Mouse (Mus musculus) G1E (cell line): Measurements from ENCODE around the gene Cct5. TPM values are rescaled to one million over a fixed set of nuclear protein-coding genes. Genes with fewer than 3 reads are reported as not detected.

Experiments
- ATAC-seq: 2 replicates; pipeline ENCODE4 v1.8.0; 2016; ENCODE audit warnings: mild to moderate bottlenecking; ENCODE audit not compliant: insufficient number of reproducible peaks, poor library complexity, low FRiP score, severe bottlenecking; ENCODE audit errors: extremely low read depth
- DNase-seq: peaks from one replicate; pipeline ENCODE4 v3.0.0; 2012; ENCODE audit warnings: low spot score
- H3K27me3 ChIP-seq: 2 replicates; pipeline ENCODE4 v1.6.1; 2012; ENCODE audit warnings: mild to moderate bottlenecking, low read length, inconsistent platforms; ENCODE audit not compliant: insufficient read depth
- H3K36me3 ChIP-seq: replicated peaks from 2 replicates; pipeline ENCODE3; 2012; ENCODE audit warnings: mild to moderate bottlenecking, inconsistent platforms
- H3K4me1 ChIP-seq: 2 replicates; pipeline ENCODE4 v1.6.1; 2012; ENCODE audit warnings: low read depth, low read length, inconsistent platforms, mixed read lengths; ENCODE audit not compliant: insufficient read depth
- H3K4me3 ChIP-seq: 2 replicates; pipeline ENCODE4 v1.5.1; 2012; ENCODE audit warnings: low read depth, mild to moderate bottlenecking, inconsistent platforms, low read length, moderate library complexity, mixed read lengths
- H3K9me3 ChIP-seq: replicated peaks from 2 replicates; pipeline ENCODE4 v1.6.1; 2012; ENCODE audit warnings: inconsistent platforms
- CTCF ChIP-seq: IDR thresholded peaks from 2 replicates; pipeline ENCODE4 v1.5.1; 2012; ENCODE audit warnings: low read depth, low read length, inconsistent platforms, mixed read lengths
- GATA1 ChIP-seq: IDR thresholded peaks from 2 replicates; pipeline ENCODE4 v1.6.1; 2012; ENCODE audit warnings: borderline replicate concordance, low read length, inconsistent platforms, mixed read lengths
- GATA2 ChIP-seq: IDR thresholded peaks from 2 replicates; pipeline ENCODE4 v1.6.1; 2012; ENCODE audit warnings: low read depth, low read length, inconsistent platforms, borderline replicate concordance
- POLR2AphosphoS5 ChIP-seq: IDR thresholded peaks from 2 replicates; pipeline ENCODE4 v1.6.1; 2012; ENCODE audit warnings: low read depth, low read length, inconsistent platforms; ENCODE audit not compliant: insufficient replicate concordance
- TAL1 ChIP-seq: conservative IDR thresholded peaks from 2 replicates; pipeline ENCODE4 v1.6.1; 2012; ENCODE audit warnings: low read depth, low read length, inconsistent platforms, mixed read lengths
- polyA plus RNA-seq: library from polyadenylated mRNA; stranded (reverse); fragments of >175 nt; gene quantifications from 2 replicates; pipeline ENCODE4 v1.2.3, GENCODE M21; 2012
- total RNA-seq, 2 experiments: library from RNA; stranded (forward) in 1 of 2; stranded (reverse) in 1 of 2; fragments of 200-1000 nt in 1 of 2; fragments of >200 nt in 1 of 2; fragmentation: Nextera tagmentation in 1 of 2; gene quantifications; 2 replicates each; pipeline ENCODE4 v1.2.3; 2014 to 2017

The Cct5 gene
- total and polyA plus RNA-seq, 3 experiments: 44.6 to 548 (median 497) TPM

GRCm38 (mm10) chr15:31570959-31571358 is 30.6 kb downstream of the Cct5 start:
- H3K27me3 ChIP-seq: peaks cover 18% of the 10 kb centered on the region
- 0 out of 2 replicates have a peak, but pooled peaks cover 5% of the 10 kb centered on the region for H3K4me1 ChIP-seq
- ATAC-seq (no peak), DNase-seq (no peak)
- H3K4me3 ChIP-seq: no peak overlapping the region
- TF ChIP-seq POLR2AphosphoS5 (no peak), GATA2 (no peak), CTCF (no peak), TAL1 (no peak), GATA1 (no peak)
- H3K36me3 ChIP-seq: no peaks in the 10 kb centered on the region
- H3K9me3 ChIP-seq: no peaks in the 10 kb centered on the region

- Histone ChIP-seq H3K27me3 (peaks cover 27% of the 10 kb centered on the region), H3K36me3 (no peaks in the 10 kb centered on the region), H3K4me3 (no peak overlapping the region), H3K4me1 (0 out of 2 replicates have a peak, but pooled peaks cover 5% of the 10 kb centered on the region), H3K9me3 (no peaks in the 10 kb centered on the region)
- no peak for ATAC-seq
- no peak for DNase-seq
- no peak for TF ChIP-seq TAL1
- TF ChIP-seq CTCF: no peak
- TF ChIP-seq GATA2: no peak
- TF ChIP-seq GATA1: no peak
- no peak for TF ChIP-seq POLR2AphosphoS5
These were observed 32.1 kb downstream of the Cct5 start for GRCm38 (mm10) chr15:31569325-31570022.

DNA sequence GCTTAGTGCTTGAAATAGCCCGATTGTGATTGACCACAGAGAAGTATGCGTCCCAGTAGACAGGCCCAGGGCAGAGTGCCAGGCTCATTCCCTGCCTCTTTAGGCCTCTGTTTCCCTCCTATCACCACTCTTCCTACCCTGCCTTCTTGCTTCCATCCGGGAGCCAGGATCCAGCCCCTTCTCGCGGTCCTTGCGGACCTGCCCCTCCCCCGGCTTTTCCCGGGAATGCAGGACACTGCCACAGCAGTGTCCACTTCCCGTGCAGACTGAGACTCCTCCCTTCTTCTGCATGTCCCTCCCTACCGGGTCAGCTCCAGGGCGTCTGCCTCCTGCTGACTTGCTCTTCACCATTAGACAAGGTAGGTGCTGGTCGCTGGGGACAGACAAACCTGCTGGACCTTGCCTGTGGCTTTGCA is 33.0 kb downstream of the Cct5 start:
- ATAC-seq: no peak
- DNase-seq: no peak
- Histone ChIP-seq H3K27me3 (peaks cover 31% of the 10 kb centered on the region), H3K4me1 (0 out of 2 replicates have a peak, but pooled peaks cover 4% of the 10 kb centered on the region), H3K36me3 (no peaks in the 10 kb centered on the region), H3K9me3 (no peaks in the 10 kb centered on the region), H3K4me3 (no peak overlapping the region)
- TF ChIP-seq POLR2AphosphoS5: no peak
- no peak for TF ChIP-seq GATA1
- TF ChIP-seq TAL1: no peak
- TF ChIP-seq GATA2: no peak
- TF ChIP-seq CTCF: no peak

DNA sequence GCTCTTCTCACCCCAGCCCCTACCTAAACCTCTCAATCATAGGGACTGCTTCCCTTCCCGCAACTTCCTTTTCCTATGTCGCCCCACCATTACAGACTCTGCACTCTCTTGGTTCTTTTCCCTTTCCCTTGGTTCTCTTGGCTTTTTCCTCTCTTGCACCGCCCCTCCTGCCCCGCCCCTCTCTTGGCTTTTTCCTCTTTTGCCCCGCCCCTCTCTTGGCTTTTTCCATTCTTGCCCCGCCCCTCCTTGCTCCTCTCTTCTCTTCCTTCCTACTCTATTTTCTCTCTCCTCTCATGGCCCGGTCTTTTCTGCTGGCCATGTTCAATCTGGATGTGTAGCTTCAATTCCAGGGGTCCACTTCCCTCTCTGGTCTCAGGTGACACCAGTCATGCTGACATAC is 34.2 kb downstream of the Cct5 start:
- Histone ChIP-seq H3K9me3 (peaks cover 2% of the 10 kb centered on the region), H3K36me3 (no peaks in the 10 kb centered on the region), H3K4me3 (no peak overlapping the region), H3K27me3 (peaks cover 31% of the 10 kb centered on the region), H3K4me1 (peaks cover 4% of the 10 kb centered on the region; the same call in 1 of the 2 replicates)
- DNase-seq (no peak), ATAC-seq (no peak)
- TF ChIP-seq GATA1: no peak
- TF ChIP-seq CTCF: no peak
- no peak for TF ChIP-seq GATA2
- TF ChIP-seq POLR2AphosphoS5: no peak
- no peak for TF ChIP-seq TAL1

DNA sequence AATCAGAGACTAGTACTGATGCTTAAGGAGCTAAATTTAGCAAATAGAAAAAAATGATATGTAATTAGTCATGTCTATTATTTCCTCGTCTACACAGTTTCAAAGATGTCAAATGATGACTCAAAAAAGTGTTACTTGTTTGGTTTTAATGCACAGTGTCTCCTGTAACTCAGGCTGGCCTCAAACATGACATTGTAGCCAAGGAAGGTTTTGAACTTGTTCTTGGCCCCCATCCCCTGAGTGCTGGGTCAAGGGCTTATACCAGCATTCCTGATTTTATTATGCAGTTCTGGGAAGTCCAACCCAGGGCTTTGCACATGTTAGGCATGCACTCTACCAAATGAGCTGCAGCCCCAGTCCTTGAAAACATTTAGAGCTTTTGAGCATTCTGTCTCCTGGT is 35.8 kb downstream of the Cct5 start:
- peaks cover 7% of the 10 kb centered on the region for H3K9me3 ChIP-seq
- H3K4me1 ChIP-seq: peaks cover 4% of the 10 kb centered on the region; the same call in 1 of the 2 replicates
- peaks cover 28% of the 10 kb centered on the region for H3K27me3 ChIP-seq
- no peak for TF ChIP-seq GATA1
- no peak for TF ChIP-seq CTCF
- no peak overlapping the region for H3K4me3 ChIP-seq
- DNase-seq (no peak), ATAC-seq (no peak)
- H3K36me3 ChIP-seq: no peaks in the 10 kb centered on the region

DNA sequence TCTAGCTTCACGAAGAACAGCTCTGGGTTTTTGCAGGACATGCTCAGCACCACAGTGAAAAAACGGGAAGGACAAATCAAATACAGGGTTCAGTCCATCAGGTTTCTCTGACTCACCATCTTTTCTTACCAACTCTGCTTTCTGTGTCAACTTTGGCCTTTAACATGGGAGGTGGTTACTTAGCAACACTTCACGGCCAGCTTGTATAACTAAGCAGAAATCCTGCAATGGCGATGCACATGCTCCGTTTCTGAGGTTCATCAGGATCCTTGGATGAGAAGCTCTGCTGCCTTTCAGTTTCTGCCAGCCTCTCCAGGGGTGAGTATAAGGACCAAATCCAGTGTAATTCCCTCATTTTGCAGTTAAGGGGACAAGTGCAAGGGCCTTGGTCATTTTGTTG is 36.4 kb downstream of the Cct5 start, which contains the start of gene Cmbl:
Cmbl (plus strand) TSS at position 206 of the 400 bp plus-strand sequence.
- no peaks in the 10 kb centered on the region for H3K36me3 ChIP-seq
- H3K4me3 ChIP-seq: no peak within 1 kb of the TSS
- no peak for DNase-seq
- TF ChIP-seq CTCF (no peak), GATA1 (no peak)
- peaks cover 7% of the 10 kb centered on the region for H3K9me3 ChIP-seq
- peaks cover 4% of the 10 kb centered on the region; the same call in 1 of the 2 replicates for H3K4me1 ChIP-seq
- no peak for ATAC-seq
- H3K27me3 ChIP-seq: peaks cover 24% of the 10 kb centered on the region
